Mouse (Mus musculus) olfactory bulb, adult 2 months (tissue): ENCODE data around the gene Dand5. TPM values are rescaled to one million over a fixed set of nuclear protein-coding genes. Genes with fewer than 3 reads are reported as not detected.
A peak's percentile ranks its signal among the peaks of the same experiment; 100 is the strongest.

Experiments used
- H3K27ac ChIP-seq: fragments of 200-500 bp; 2 replicates; pipeline ENCODE4 v1.5.1; 2012; ENCODE audit warnings: low read depth, low read length; ENCODE audit not compliant: insufficient read depth
- H3K4me1 ChIP-seq: fragments of 200-500 bp; 2 replicates; pipeline ENCODE4 v1.6.1; 2012; ENCODE audit warnings: low read length; ENCODE audit not compliant: control insufficient read depth, insufficient read depth
- H3K4me3 ChIP-seq: fragments of 200-500 bp; 2 replicates; pipeline ENCODE4 v1.5.1; 2012; ENCODE audit warnings: mild to moderate bottlenecking, low read depth, low read length, moderate library complexity; ENCODE audit not compliant: insufficient read depth
- CTCF ChIP-seq: fragments of 200-500 bp; IDR thresholded peaks from 2 replicates; pipeline ENCODE4 v1.5.1; 2012; ENCODE audit warnings: low read depth, mild to moderate bottlenecking, low read length, moderate library complexity; ENCODE audit not compliant: insufficient read depth
- POLR2A ChIP-seq: fragments of 200-500 bp; IDR thresholded peaks from 2 replicates; pipeline ENCODE4 v1.6.1; 2012; ENCODE audit warnings: mild to moderate bottlenecking, low read depth, low read length, moderate library complexity; ENCODE audit not compliant: insufficient read depth
- WGBS: fragments of 180-500 bp; shearing (Covaris S2); methylation state at CpG from one replicate; pipeline ENCODE4 v1.1.7; 2018; 5-methylcytosine and 5-hydroxymethylcytosine counted together
- polyA plus RNA-seq: library from polyadenylated mRNA; stranded (reverse); fragments of >200 nt; gene quantifications from 2 replicates; pipeline ENCODE4 v1.2.4, GENCODE M21; 2012; ENCODE audit warnings: low replicate concordance; ENCODE audit not compliant: missing spikeins, insufficient read depth, insufficient read length

Gene Dand5
- polyA plus RNA-seq, 1 experiment = not detected

- no peak for TF ChIP-seq POLR2A
- TF ChIP-seq CTCF = no peak
- Histone ChIP-seq H3K4me1 (peaks cover 50% of the 10 kb centered on the region), H3K27ac (0 out of 2 replicates have a peak overlapping the region, but pooled peaks have one; percentile 16), H3K4me3 (no peak overlapping the region)
- WGBS = 79% methylated on average over 14 of the region's 14 CpGs
Measured at GRCm38 (mm10) chr8:84787523-84788302, 34.9 kb downstream of the Dand5 start.

DNA sequence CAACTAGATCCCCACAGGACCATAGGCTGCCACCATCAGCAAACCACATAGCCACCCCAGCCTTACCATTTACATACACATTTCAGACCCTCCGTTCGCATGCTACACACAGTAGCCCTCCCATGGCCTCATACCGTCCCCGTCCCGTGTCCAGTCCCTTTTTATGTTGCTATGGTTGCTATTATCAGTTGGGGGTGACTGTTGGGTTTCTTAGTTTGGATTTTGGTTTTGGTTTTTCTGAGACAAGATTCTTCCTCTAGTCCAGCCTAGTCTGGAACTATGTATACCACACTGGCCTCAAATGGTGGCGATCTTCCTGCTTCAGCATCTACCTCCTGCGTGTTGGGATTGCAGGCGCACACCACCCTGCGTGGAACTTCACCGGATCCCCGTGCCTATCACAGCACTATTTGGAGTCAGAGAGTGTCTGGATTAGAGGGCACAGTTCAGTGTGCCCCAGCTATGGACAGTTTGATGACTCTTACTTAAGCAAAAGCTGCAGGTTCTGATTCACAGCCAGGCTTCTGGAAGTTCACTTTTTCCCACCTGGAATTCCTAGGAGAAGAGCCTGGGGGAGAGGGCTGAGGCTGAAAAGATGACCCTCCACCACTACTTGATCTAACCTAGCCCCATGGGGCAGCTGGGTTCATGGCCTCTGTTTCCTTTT, 35.7 kb downstream of the Dand5 start:
- Histone ChIP-seq H3K27ac (0 out of 2 replicates have a peak overlapping the region, but pooled peaks have one; percentile 3), H3K4me1 (peaks cover 54% of the 10 kb centered on the region), H3K4me3 (no peak overlapping the region)
- TF ChIP-seq CTCF = no peak
- no peak for TF ChIP-seq POLR2A
- WGBS = 76% methylated on average over 11 of the region's 11 CpGs

DNA sequence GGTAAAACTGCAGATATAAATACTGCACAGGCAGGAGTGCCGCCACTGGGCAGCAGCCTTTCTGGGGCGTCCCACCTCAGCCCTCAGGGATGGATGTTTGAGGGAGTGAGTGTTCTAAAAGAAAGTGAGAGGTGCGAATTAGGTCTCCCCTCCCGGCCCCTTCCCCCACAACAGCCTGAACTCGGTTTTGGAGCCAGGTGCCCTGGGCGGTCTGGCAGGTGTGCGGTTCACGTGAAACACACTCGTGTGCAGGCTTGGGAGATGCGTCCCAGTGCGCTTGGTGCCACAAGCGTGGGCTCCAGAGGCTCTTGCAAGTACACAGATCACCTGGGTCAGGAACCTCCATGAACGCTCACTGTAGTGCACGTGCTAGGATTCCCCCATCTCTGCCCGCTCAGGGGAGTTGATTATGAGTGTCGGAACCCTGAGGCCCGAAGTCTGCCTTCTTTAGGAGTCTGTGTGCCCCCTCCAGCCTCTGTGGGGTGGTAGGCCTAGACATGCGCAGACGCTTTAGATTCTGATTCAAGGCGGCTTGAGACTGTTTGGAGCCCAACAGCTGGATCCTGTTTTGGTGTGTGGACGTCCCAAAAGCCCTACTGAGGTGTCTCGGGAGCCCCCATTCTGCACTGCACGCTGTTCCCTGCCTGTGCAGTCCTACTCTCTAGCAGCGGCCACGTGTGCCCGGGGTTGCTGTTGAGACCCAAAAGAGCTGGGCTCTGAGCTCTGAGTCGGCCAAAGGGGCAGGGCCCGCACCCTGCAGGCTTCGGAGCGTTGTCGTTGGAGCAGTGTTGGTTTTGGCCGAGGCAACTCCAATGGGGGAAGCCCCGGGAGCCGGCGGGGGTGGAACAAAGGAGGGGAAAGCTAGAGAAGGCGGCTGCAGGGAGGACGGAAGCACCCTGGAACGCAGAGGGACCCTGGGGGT, 36.6 kb downstream of the Dand5 start:
- Histone ChIP-seq H3K27ac (0 out of 2 replicates have a peak overlapping the region, but pooled peaks have one; percentile 42), H3K4me3 (no peak overlapping the region), H3K4me1 (peaks cover 59% of the 10 kb centered on the region)
- TF ChIP-seq CTCF = no peak
- TF ChIP-seq POLR2A = no peak
- WGBS = 57% methylated on average over 38 of the region's 38 CpGs

DNA sequence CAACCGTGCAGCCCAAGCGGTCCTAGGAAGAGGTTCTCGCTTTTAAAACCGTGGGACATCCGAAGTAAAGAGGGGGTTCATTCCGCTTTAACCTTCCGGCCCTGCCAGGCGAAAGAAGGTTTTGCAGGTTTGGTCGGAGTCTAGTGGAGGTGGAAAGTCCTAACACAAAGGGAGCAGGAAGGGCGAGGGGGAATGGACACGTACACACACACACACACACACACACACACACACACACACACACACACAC, 37.2 kb downstream of the Dand5 start:
- peaks cover 56% of the 10 kb centered on the region for H3K4me1 ChIP-seq
- WGBS = 62% methylated on average over 11 of the region's 11 CpGs

GRCm38 (mm10) chr8:84784681-84785505, 37.7 kb downstream of the Dand5 start:
- Histone ChIP-seq H3K4me1 (peaks cover 55% of the 10 kb centered on the region), H3K27ac (peak overlapping the region; percentile 42), H3K4me3 (peak overlapping the region; percentile 27)
- 25% methylated on average over 48 of the region's 48 CpGs for WGBS
- no peak for TF ChIP-seq CTCF
- TF ChIP-seq POLR2A = no peak

More for the DNA sequence above, 37.2 kb downstream of the Dand5 start:
- no peak for TF ChIP-seq POLR2A
- no peak for TF ChIP-seq CTCF
- Histone ChIP-seq H3K4me3 (no peak overlapping the region), H3K27ac (peak overlapping the region; percentile 42)

GRCm38 (mm10) chr8:84783919-84784581, 38.6 kb downstream of the Dand5 start:
- H3K27ac ChIP-seq = peak overlapping the region; percentile 42; the same call in 1 of the 2 replicates
- TF ChIP-seq CTCF (no peak), POLR2A (no peak)
- peak overlapping the region; percentile 27 for H3K4me3 ChIP-seq
- peaks cover 62% of the 10 kb centered on the region for H3K4me1 ChIP-seq
- WGBS = 20% methylated on average over 33 of the region's 33 CpGs

- Histone ChIP-seq H3K27ac (no peak overlapping the region), H3K4me3 (no peak overlapping the region)
- TF ChIP-seq CTCF (no peak), POLR2A (no peak)
Measured at GRCm38 (mm10) chr8:84783198-84783918, 39.3 kb downstream of the Dand5 start.

More at GRCm38 (mm10) chr8:84783198-84783918, 39.3 kb downstream of the Dand5 start:
- peaks cover 60% of the 10 kb centered on the region for H3K4me1 ChIP-seq
- 75% methylated on average over 11 of the region's 11 CpGs for WGBS
